Mouse (Mus musculus): ENCODE data around the gene Btnl2.

Btnl2 gene

GRCm38 (mm10) chr17:34398711-34399393 is 44.2 kb downstream of the Btnl2 start, which contains the start of gene BC051142:
TSS of gene BC051142 (plus strand) at chr17:34398820.
- peak; percentile 55 to 75 for DNase-seq (ENCODE audit: low spot score in 2 of 2)

DNA sequence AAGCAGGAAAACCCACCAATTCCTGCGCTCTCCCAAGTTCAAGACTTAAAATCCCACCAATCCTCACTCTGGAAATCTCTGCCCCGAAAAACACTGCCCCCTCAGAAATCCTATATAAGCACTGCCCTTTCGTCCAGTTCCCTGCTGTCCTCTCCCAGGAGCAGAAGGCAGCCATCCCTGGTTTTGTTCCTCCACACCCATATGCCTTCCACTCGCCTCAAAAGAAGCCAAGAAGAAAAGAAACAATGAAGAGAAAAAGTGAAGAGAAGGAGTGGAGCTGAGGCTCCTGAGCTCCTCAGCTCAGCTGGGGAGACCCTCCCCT is 44.7 kb downstream of the Btnl2 start:
- DNase-seq (ENCODE audit: low spot score in 2 of 2): no peak

GRCm38 (mm10) chr17:34411117-34411516 is 56.5 kb downstream of the Btnl2 start:
- peak; percentile 48 to 77 for DNase-seq (ENCODE audit: low spot score in 2 of 2)
